Mouse (Mus musculus): ENCODE measurements around the gene Kalrn.
A peak's percentile ranks its signal among the peaks of the same experiment; 100 is the strongest.

The Kalrn gene

DNA sequence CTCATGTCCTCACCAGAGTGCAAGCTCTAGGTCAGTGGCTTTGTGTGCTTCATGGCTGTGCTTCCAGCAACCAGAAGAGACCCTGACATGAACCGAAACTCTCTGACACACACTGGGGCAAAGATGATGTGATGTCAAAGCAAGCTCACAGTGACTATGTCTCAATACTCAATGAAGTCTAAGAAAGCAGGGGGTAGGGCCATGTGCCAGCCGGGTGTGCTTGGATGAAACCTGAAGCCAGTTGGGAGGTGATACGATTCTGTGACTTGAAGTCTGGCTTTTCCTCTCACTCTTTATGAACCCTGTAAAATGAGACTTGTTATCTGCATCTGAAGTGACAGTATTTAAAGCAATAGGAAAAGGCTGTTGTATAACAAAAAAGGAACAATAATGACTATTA, 501.2 kb downstream of the Kalrn start:
- no peak for DNase-seq (ENCODE audit: low spot score)

DNA sequence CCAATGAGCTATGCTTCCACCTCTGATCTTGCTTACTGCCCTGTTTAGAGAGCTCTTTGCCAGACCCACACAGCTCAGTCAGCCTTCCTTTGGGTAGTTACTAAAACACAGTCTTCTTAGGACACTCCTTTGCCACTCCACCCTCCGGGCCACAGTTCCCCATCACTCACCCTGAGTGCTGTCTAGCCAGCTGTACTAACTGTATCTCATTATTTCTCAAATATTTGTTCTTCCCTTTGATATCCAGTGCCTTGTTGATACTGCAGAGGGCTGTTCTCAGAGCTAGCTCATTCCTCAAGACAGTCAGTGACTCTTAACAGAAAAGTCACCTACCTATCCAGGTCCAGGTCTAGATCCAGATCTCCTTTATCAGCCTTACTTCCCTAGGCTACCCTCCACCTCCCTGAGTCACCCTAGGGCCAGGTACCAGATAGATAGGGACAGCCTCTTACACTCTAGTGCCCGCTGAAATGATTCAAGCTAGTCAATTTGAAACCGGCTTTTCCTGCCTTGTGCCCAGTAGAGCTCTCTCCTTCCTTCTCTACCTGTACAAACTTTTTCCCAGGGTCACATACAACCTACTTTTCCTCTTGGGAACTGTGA, 502.0 kb downstream of the Kalrn start:
- no peak for DNase-seq (ENCODE audit: low spot score)

DNA sequence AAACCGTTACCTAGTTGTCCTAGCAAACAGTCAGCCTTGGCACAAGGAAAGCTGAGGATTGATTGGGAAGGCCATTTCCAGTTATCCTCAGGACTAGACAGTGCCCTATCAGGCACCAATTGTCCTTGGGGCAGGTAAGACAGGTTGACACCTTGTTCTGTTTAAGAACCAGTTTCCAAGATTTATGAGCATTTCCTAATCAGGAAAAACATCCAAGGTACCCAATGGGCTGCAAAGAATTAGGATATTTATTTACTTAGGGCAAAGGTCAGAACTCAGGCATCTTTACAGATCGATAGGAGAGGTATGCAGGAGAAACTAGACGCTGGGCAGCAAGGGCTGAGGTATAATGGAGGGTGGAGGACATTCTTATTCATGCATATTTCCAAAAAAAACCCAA, 503.9 kb downstream of the Kalrn start:
- DNase-seq (ENCODE audit: low spot score): no peak

DNA sequence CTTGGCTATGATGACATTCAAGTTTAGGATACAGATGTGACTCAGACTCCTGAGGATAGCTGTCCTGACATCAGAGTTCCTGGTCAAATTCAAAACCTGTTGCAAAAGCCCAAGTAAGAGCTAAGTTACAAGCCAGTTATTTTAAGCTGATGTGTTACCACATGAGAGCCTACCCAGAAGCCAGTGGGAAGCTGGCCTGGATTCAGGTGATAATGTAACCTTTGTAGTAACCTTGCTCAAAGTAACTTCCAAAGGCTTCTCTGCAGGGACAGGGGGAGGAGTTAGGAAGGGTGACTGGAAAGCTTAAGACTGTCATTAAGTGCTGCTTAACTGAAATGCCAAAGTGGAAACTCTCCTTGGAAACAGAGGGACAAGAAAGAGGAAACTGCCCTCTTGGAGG, 506.4 kb downstream of the Kalrn start:
- peak; percentile 70 for DNase-seq (ENCODE audit: low spot score)

DNA sequence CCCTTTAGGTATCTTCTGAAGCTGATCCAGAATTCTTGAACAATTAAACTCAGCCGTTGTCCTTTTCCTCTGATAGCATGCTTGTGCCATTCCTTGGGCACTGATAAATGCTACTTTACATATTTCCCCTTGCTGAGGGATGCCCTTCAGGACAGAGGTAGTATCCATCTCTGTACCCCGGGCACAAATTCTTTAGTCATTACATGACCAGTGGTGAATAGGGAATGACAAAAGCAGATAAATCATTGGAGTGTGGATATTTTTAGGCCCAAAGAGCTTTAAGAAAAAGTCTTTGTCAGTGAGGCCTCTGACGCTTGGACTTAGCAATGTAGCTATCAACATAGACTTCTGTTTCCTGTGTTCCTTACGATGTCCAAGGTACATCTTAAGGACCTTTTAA, 507.0 kb downstream of the Kalrn start:
- no peak for DNase-seq (ENCODE audit: low spot score)

DNA sequence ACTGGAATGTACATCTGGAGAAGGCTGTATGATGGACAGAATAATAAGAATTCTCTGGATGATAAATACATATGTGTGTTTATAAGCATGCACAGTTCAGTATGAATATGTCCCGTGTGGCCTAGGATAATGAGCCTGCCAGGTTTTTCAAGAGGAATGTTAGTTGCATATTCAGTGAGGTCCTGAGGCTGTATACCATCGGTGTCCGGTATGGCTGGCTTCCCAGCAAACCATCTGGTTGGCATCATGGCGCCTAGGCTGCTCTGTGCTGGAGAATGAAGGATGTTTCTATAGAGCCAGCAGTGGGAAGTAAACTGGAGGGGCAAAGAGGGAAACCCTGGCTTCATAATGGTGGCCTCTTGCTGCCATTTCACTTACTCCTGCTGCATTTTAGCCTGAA, 510.0 kb downstream of the Kalrn start:
- no peak for DNase-seq (ENCODE audit: low spot score)

DNA sequence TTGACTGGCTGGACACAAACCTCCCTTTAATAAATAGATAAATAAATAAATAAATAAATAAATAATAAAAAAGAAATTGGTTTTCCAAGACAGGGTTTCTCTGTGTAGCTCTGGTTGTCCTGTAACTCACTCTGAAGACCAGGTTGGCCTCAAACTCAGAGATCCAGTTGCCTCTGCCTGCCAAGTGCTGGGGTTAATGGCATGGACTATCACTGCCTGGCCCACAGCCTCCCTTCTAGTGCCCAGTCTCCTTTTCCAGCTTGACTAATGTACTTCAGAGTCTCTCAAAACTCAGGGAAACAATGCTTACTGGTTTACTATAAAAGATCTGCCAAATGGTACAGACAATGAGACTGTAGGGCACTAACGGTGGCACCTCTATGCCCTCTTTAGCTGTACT, 511.7 kb downstream of the Kalrn start:
- no peak for DNase-seq (ENCODE audit: low spot score)

DNA sequence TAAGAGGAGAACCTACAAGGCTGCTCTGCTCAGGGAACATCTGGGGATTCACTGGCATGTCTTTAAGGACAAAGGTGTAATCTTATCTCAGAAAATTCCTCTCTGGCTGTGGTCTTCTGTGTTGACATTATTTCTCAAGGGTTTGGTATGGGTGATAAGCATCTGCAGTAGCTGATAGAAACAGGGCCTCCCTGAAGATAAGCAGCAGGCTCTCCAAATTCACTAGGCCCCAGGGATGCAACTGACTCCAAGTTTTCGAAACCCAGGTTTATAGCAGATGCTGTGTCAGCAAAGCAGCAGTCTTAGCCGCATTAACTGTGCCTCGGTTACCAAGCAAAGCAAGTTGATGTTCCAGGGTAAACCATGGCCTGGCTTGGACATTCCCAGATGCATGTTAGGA, 514.7 kb downstream of the Kalrn start:
- no peak for DNase-seq (ENCODE audit: low spot score)

DNA sequence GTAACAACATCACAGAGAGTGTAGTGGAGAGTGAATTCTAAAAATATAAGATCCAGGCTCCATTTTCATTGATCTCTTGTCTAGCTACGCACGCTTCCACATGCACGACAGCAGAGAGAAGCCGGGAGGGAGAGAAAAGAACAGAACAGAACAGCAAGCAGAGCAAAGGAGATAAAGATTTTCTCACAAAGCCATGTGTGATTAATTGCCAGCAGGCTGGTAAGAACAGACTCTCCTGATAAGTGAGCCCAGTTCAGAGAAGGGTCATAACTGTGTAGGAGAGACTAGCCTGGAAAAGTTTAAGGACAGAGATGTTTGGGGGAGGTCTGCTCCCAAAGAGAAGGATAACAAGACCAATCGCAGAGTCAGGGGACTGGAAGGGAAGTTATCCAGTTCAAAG, 515.9 kb downstream of the Kalrn start:
- DNase-seq (ENCODE audit: low spot score): no peak

DNA sequence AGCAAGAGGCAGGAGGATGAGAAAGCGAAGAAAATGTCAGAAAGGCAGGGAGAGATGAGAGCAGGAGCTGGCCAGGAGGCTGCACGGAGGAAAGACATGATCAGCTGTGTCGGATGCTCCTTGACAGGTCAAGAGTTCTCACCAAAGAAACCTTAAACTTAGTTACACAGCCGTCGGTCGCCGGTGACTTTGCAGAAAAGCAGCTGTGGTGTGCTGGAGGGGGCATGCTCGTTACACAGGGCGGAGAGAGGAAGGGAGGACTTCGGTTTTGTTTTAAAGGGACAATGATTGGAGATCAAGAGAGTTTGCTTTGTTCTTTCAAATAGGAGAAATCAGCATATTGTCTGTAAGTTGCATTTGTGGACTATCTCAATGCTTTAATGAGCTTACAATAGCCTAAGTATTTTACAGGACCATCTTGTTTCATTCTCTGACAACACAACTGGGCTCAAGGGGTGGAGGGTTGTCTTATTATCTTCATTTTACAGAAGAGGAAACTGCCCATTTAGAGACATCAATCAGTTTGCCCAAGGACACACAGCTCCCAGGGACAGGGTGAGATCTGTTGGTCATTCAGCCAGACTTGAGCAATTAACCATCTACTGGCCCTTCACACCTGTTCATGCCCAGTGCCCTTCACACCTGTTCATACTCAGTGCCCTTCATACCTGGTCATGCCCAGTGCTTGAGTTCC, 516.8 kb downstream of the Kalrn start:
- DNase-seq (ENCODE audit: low spot score): no peak

DNA sequence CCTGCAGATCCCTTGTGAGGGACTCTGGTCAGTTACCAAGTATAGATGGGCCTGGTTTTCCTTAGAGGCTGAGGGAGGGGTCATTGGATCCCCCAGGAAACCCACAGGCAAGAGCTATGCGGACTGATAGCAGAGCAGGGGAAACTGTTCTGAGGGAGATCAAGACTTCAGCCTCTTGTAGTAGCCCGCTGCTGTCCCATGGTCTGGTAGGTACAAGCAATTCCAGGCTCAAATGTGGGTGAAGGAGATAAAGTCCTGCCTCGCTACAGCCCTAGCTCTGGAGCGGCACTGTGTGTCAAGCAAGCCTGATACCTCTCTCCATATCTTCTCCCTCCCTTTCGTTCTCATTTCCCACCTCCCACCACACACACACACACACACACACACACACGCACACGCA, 523.2 kb downstream of the Kalrn start:
- no peak for DNase-seq (ENCODE audit: low spot score)

DNA sequence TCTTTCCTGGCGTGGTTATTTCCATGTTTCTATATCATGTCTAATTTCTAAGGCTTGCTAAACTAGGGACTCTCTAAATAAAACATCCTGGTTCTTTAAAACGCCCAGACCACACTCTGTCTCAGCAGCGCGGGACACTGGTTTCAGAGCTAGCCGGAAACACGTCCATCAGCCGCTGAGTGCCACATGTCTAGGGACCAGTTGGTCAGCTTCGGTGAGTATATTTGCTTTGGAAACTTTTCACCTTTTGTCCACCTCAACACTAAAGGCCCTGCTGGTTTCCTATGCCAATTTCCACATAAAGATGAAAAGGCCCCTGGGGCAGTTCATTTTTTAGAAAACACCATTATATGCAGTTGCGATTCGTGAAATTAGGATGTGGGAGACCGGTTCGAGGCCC, 524.0 kb downstream of the Kalrn start:
- peak; percentile 55 for DNase-seq (ENCODE audit: low spot score)

DNA sequence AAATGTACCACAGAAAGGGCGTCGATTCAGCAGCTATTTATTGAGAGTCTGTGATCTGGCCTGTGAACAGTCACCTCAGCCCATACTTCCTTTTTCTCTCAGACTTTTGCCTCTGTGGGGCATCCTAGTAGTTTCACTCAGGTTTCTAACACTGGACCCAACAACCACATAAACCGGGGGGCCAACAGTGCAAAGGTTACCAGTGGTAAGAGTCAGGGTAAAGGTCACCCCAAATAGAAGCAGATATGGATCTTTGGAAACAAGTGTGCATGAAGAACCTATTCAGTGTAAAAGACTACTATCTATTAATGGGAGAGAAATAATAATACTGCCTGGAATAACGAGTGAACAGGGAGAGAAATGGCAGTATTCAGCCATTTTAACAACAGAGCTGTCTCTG, 525.1 kb downstream of the Kalrn start:
- DNase-seq (ENCODE audit: low spot score): no peak

DNA sequence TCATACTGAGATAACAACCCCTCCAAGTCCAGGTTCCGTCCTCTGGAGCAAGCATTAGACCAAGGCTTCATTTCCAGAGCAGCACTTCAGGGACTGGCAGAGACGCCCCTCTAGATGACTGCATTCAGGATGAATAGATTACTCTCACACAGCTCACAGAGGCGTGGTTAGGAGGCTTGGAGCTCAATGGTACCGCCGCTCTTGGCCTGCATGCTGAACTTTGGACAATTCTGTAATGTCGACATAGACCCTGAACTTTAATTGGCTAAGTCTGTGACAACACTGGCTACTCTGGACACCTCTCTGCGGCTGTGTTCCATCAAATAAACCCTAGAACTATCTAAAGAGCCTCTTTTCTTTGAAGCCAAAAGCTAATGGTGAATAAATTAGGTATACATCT, 525.8 kb downstream of the Kalrn start:
- DNase-seq (ENCODE audit: low spot score): no peak

DNA sequence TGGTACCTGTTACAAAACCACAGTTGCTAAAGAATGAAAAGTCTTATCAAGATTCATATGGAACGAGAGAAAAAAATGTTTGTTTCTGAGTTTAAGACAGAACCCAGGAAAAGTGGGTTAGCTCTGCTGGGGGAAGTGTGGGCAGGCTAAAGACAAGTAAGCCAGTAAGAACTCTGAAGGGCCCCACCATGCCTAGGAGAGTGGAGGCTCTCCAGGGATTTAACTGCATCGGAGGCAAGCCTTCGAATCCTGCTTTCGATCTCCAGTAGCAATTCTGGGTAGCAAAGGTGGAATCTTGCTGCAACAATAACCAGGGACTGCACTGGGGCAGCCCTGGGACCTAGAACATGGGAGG, 526.3 kb downstream of the Kalrn start:
- no peak for DNase-seq (ENCODE audit: low spot score)

DNA sequence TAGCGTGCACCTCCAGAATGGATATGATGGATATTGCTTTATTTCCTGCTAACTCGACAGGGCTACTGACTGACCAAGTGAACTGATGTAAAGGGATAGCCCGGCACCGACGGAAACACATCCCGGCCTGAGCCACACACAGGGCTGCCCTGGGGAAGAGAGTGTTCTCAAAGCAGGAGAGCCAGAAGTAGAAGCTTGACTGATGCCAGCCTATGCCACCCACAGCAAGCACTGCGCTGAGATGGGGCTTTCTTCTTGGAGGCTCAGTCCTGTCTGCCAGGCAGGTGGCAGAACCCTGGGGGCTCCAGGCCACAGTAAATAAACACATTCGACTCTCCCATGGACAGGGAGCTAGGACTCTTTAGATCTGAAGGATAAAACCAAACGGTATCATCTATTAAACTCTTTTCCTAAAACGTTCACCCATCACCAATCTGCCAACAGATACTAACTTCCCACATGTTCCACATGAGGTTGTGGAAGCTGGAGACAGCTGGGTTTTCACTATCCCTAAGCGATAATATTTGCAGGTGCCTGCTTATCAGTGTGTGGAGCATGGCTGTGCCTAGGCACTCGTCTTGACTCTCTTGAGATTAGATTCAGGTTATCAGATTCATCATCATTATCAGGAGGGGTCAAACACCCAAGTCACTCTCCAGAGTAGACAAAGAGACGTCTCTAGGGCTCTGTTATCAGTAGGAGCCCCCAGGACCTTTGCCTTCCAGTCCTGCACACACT, 526.9 kb downstream of the Kalrn start:
- DNase-seq (ENCODE audit: low spot score): no peak

DNA sequence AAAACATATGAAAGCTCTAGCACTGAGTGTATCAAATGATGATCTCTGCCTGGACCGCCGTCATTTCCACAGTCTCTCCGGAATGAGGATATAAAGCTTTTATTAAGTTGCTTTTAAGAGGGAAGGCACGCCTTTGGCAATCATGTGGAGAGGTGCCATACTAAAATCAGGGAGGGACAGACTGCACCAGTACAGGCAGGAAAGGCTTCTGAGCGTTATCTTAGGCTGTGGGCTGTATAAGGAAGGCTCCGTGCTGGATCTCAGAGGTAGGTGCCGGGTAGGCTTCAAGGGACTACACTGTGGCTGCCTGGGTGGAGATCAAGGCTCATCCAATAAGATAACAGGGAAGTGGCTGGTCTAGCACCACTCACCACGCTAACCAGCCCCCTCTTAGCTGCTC, 528.8 kb downstream of the Kalrn start:
- DNase-seq (ENCODE audit: low spot score): no peak

DNA sequence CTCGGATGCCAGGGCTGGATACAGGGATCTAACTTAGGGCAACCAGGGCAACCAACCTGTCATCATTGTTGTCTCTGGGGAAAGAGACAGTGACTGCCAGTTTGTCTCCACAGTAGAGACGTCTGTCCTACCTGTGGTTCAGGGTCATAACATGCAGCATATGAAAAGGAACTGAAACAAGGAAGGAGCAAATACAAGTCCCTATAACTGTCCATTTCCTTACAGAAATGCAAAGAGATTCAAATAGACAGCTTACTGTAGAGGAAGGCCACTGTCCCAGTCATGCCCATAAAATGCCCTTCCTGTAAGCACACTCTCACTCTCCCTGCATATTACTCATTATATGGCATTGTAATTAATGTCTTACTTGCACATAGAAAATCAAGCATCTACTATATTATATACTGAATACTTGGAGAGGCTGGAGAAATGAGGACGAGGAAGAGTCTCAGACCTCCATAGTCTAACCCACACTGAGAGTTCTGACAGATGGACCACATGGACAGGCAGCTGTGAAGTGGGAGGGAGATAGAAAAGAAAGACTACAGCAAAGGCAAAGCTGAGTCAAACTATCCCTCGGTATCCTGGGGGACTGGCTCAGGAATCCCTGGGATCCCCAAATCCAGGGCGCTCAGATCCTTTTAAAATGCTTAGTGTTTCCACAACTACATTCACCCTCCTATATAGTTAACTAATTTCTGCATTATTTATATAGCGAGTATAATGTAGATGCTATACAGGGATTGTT, 530.1 kb downstream of the Kalrn start:
- DNase-seq (ENCODE audit: low spot score): no peak

DNA sequence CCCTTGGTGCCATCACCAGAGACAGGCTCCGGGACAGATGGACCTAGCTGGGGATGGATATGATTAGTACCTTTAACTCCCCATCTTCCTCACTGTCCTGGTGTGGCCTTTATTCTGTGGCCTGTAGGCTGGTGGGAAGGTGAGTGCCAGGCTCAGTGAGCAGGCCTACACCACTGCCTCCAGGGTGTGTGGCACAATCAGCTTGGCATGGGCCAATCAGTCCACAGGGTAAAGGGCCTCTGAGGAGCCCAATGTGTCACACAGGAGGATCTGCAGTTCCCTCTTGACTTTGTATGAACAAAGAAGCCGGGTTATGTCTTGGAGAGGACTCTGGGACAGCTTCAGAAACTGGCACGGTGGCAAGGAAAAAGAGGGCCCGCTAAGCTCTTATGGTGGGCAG, 530.7 kb downstream of the Kalrn start:
- DNase-seq (ENCODE audit: low spot score): no peak

DNA sequence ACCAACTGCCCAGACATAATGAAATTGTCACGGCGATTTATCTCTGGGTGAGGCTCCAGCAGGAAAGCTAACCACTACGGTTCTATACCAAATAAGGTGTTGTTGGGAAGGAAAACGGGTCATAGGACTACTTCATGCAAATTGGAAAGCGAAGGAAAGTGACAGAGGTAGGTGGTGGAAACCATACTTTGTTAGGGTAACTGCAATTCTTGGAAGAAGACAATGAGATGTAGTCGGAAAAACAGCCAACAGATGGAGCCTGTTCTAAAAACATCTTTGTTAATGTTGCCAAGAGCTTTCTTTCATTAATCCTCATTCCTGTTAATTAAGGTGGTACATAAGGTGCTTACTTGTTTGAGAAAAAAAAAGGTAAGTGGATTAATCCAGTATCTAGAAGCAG, 533.1 kb downstream of the Kalrn start:
- DNase-seq (ENCODE audit: low spot score): no peak

DNA sequence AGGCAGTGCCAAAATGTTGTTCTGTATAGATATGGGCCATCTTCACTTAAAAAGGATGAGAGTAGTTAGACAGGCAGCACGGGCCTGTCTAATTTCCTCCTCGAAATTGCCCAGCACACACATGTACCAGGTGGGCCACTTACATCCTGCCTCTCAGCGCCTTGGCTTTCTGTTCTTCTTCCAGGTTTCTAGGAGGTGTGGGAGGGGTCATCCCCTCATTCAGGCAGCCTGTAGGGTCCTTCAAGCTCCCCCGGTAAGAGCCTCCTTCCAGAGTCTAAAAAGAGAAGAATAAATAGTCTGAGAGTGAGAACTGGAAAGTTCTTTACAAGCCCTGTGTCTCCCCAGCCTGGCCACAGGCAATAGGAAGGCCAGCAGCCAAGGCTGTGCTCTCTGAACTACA, 533.6 kb downstream of the Kalrn start:
- DNase-seq (ENCODE audit: low spot score): peak; percentile 63

DNA sequence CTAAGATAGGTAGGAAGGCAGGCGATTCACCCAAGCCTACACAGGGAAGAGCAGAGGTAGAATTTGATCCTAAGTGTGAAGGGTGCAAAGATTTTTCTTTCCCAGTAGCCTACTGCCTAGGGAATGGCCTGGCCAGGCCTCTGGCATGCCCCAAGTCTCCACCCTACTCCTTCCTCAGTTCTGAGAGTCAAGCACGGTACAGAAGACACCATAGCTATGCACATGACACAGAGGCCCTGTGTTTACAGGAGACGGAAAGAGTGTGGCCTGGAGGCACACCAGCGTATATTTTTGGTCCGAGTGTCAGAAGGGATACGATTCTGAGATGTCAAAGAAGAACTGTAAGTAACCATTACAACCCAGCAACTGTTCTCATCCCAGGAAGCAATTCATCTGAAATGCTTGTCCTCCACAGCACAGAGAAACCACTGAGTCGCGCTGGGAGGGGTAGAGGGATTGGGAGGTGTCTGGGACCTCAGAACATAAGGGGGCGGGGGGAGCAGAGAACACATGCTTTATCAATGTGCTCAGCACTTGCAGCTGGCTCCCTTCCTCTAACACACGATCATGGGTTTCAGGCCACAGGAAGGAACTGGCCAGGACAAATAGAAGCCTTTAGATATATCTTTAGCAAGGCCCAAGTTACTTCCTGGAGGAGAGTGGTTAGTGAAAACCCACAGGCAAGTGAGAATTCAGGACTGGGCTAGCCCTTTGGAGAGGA, 536.8 kb downstream of the Kalrn start:
- peak; percentile 37 for DNase-seq (ENCODE audit: low spot score)
